Mouse (Mus musculus) liver, embryonic 14.5 days (tissue): ENCODE data around the gene Ctnnd2.

Experiments
- CTCF ChIP-seq: IDR thresholded peaks from 2 replicates; pipeline ENCODE4 v1.5.1; 2016; ENCODE audit warnings: antibody characterized with exemption, low read depth, control low read depth
- EP300 ChIP-seq: IDR thresholded peaks from 2 replicates; pipeline ENCODE4 v1.6.1; 2016; ENCODE audit warnings: antibody characterized with exemption, low read depth

DNA sequence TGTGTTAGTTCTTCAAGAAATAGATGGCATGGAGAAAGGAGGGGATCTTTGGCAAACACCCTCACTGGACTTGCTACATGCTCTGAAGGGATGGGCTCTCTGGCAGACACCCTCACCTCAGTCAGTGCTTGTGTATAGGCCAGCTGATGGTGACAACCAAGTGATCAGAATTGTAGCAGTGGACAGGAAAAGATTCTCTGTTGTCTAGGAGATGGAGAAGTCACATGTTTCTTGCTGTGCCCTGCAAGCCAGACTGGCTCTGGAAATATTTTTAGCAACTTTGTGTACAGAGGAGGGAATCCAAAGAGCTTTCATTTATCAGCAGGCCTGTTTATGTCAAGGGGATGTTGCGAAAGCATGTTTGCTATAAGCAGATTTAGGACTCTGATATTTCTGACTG, 27.4 kb downstream of the Ctnnd2 start:
- TF ChIP-seq CTCF: no peak
- TF ChIP-seq EP300: no peak
